Mouse (Mus musculus) right cerebral cortex, postnatal 14 days (tissue): ENCODE data around the gene Isca2.

Experiments used
- DNase-seq: peaks from one replicate; pipeline ENCODE4 v3.0.0; 2022

Gene Isca2

DNA sequence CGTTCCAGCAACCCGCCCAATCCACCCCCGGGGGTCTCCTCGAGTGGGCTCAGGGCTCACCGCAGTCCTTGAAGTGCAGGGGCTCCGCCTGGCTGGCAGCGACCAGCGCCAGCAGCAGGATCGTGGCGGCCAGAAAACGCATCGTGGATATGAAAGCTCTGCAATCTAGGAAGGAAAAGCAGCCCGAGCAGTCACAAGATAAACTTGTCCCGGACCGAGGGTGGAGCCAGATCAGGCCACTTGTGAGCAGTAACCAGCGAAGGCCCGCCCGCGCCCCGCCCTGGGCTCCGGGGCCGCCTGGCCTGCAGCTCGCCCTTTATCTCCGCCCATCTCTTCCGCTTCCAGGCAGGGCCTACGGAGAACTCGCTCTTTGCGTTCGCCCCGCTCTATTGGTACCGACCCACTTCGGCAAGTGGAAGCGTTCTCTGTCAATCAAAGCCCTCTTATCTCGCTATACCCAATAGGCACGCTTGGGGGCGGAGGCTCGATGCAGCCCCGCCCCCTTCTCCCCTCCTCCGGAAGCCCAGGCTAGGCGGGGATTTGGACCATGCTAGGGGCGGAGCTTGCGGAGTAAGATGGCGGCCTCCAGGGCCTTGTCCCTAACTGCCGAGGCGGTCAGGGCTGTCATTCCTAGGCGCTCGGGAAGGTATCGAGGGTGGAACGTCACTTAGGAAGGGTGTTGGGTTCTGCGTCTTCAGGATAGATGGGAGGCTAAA is at the start of gene Isca2, which contains the start of gene Npc2:
Isca2 (plus strand) TSS at position 526 of the 716 bp plus-strand sequence.
Npc2 (minus strand) TSS at position 427 of the 716 bp plus-strand sequence.
- peak; percentile 92 for DNase-seq

DNA sequence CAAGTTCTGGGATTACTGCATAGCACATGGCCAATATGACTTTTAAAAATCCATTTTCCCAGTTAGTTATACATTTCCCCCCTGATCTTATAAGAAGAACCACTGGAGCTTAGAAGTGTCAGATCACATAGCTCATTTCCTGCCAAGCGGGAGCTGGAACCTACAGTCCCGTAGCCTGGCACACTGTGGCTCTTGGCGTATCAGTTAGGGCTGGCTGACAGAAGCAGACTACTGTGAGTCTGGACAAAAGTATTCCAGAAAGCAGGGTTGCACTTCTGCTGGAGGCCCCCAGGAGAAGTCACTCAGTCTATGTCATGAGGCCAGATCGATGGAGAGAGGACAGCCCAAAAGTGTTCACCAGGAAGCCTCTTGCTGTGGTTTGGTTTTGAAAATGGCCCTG is 46.7 kb upstream of the Isca2 start:
- DNase-seq = no peak

DNA sequence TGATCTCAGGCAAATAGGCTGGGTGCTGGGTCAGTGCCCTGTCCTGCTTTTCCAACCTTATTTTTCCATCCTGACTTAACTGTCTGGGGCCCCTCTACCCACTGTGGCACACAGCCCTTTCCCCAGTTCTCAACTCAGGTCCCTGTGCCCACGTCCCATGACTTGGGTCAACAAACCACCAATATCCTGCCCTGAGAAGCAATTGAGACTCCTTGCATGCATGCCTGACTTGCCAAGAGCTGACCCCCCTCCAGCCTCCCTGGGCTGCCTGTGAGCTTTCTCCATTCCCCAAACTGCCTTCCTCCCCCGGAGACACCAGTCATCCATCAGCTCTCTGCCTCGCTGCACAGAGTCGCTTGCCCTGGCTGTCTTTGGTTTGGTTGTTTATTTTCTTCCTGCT is 46.1 kb upstream of the Isca2 start:
- no peak for DNase-seq

DNA sequence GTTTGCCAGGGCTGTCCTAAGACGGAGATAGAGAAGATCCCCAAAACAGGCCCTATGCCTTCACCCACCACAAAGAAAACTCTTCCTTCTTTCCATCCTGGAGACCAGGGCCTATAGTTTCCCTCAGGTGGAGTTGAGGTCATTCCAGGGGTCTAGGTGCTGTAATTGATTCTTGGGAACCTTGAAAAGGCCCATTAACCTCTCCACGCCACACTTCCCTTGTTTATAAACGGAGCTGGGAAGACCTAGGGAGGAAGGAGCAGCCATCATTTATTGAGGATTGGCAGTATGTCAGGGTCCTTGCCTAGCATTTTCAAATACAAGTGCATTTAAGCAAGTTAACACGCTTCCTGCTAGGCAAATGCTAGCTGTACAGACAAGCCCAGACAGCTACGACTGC is 45.6 kb upstream of the Isca2 start:
- DNase-seq = no peak

DNA sequence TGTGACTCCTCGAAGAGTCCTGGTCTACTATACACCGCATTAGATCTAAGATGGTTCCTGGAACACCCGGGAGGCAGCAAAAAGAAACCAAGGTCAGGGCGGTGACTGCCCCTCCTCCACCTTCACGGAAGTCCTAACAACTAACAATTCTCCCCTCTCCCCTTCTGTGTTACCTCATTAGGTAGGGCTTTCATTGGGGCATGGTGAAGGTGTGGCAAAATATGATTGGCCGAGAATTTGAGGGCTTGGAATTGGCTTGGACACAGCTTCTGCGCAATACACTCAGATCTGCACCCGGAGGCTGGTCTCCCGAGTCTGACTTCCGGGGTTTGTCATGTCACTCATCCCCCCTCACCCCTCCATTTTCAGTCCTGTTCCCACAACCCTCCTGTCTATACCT is 44.6 kb upstream of the Isca2 start:
- DNase-seq = no peak

DNA sequence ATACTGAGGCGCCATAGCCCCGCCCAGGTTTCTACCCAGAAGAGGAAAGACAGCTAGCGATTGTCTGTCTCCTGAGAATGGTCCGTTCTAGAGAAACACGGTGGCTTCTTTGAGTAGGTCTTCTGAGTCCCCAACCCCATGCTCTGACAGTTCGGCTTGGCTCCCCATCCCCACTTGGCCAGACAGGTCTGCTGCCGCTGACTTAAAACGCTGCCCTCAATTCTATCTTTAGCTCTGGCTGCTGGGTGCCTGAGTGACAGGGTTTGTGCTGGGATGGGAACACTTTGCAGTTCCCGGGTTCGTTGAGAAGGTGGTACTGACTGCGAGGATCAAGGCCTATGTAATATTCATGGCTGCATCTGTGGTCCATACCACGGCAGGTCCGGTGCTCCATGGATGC is 39.7 kb upstream of the Isca2 start:
- no peak for DNase-seq

DNA sequence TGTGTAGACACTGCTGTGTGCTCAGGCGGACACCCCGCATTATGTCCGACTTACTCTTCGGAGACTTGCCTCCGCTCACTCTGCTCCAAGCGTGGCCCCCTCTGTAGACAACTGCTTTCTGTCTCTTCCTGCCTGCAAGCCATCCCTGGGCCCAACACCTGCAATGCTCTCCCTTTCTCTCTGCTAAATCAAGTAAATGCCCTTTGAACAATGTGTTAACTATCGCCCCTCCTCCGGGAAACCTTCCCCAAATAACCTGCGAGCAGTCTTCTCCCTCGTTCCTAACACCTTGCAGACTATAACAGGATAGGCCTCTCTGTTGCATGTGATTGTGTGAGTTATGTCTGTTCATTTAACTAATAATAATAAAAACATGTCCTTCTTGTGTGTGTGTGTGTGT is 29.6 kb upstream of the Isca2 start:
- no peak for DNase-seq

DNA sequence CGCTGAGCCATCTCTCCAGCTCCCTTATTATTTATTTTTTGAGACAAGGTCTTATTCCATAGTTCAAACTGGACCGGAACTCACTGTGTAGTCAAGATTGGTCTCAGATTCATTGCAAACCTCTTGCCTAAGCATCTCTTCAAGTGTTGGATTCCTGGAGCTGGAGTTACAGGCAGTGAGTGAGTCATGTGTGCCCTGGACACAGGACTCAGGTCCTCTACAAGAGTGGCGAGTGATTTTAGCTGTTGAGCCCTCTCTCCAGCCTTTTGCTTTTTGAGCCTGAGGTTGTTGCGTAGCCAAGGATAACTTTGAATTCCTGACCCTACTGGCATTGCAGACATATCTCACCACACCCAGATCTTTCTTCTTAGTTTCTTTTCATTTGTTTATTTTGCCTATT is 27.4 kb upstream of the Isca2 start:
- no peak for DNase-seq

DNA sequence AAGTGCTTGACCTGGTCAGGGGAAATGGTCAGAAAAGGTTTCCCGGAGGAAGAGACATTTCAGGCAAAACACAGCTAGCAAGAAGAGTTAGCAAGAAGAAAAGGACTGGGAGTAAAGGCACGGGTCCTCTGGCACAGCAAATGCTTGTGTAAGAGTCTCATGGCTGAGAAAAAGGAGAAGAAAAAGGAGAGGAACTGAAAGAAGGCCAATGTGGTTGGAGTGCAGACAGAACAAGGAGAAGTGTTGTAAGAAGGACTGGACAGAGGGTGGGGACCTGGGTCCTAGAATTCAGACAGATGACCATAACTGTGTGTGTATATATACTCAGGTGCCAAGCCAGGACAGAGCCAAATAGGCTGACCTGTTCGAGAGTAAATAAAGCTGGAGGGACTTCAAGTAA is 24.9 kb upstream of the Isca2 start:
- no peak for DNase-seq

DNA sequence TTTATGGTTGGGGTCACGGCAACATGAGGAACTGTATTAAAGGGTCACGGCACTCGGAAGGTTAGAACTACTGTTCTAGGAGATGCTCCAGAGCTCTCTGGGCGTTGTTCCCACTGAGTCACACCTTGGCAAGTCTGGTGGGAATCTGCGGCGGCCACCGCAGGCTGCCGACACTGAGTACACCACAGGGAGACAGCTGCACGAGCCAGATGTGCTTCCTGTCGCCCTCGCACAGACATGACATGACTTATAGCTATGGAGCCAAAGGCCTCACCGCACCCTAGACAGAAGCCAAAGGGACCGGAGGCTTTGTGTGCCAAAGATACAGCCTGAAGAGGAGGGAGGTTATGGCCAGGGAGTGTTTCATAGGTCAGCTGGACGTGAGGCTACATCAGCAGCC is 22.4 kb upstream of the Isca2 start:
- no peak for DNase-seq

DNA sequence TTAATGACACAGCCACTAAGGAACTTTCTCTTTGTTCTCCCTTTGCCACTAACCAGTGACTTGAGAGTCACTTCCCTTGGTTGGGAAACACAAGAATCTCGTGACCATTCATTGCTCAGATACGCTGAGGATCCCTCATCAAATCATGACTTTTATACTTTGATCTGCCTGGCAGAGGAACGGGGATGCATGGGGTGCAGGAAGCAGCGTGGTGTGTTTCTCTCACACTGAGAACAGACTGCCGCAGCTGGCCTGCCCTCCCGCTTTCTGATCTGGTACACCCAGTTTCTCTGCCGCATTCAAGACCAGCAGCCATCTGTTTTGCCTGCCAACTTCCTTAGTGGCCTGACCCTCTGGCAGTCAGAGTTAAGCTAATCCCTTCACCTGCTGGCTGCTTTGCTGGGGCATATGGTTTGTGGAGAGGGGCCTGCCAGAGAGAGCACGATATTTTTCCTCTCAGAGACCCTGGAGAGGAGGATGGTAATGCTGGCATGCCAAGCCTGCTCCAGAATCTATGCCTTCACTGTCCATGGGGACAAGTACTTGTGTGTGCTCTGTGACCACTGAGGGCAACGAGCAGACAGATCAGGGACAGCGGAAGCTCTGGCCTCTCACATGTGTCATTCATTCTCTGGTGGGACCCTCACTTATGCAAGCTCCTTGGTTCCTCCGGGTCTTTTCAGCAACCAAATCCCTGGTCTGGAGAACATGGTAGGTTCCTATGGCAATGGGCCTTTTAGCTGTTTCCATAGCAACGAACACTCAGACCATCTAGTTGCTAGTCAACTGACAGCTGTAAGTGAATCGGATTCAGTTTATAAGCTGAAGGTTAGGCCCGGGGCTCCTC is 20.7 kb upstream of the Isca2 start:
- DNase-seq = peak; percentile 29

DNA sequence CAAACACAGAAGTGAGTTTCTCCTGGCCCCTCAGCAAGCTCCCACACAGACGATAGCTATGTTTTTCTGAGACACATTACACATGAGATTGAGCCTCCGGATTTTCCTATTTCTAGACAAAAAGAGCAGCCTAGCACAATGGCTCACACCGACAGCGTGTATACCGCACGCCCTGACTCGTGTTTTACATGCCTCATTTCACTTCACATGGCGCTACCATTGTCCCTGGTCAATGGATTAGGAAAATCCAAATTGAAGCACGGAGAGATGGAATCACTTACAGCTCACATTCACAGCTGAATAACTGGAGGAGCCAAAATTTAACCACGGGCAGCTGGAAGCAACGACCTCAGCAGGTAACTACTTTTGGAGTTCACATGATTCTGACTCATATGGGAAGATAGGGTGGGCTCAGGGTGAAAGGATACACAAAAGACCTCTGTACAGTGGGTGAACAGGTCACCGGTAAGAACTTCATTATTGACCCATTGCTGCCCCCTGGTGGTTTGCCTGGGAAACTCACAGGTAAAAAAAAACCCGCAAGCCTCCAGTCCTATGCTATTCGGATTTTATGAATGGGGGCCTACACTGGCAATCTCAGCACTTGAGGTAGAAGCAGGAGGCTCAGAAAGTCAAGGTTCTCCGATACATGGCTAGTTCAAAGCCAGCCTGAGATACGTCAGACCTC is 17.9 kb upstream of the Isca2 start:
- DNase-seq = peak; percentile 56

DNA sequence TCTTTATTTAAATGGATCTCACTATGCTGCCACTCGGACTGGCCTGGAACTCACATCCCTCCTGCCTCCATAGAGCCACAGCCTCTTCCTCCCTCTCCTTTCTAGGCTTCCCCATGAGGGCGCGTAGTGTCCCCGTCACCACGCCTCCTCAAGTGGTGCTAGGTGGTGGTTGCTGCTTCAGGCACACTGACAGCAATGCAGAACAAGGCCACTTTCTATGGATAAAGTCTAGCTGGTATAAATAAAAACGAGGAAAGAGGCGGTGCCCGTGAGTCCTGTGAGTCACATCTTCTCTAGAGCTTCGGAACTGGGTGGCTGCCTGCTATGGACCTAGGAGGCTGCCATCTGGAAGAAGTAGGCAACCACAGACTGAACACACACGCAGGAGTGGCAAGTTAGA is 17.0 kb upstream of the Isca2 start:
- DNase-seq = peak; percentile 31

DNA sequence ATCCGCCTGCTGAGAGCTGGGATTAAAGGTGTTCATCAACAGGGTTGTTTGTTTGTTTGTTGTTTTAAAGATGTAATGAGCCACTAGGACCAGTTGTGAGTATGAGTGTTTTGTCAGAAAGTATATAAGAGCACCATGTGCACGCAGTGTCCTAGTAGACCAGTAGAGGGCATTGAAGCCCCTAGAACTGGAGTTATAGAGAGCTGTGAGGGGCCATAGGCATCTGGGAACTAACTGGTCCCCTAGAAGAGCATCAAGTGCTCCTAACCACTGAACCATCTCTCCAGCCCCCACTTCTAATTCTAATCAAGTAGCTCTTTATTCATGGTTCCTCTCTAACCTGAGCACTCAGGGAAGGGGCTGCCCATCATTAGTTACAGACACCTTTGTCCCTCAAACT is 14.0 kb upstream of the Isca2 start:
- no peak for DNase-seq

DNA sequence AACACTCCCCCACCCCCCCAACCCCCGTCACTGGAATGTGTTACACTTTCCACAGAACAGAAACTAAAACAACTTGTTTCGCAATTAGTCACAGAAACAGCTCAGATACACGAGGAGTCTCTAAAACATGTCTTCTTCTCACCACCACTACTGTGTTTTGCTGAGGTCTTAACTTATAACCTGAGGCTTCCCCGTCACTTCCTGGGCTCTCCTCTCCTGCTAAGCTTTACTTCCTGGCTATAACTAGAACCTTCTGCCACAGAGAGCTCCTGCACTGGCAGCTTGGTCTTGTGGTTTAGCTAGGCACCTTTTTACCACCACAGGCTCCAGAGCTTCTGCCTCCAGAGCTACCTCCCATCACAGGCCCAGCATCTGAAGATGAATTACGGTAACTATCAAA is 10.5 kb upstream of the Isca2 start:
- no peak for DNase-seq

DNA sequence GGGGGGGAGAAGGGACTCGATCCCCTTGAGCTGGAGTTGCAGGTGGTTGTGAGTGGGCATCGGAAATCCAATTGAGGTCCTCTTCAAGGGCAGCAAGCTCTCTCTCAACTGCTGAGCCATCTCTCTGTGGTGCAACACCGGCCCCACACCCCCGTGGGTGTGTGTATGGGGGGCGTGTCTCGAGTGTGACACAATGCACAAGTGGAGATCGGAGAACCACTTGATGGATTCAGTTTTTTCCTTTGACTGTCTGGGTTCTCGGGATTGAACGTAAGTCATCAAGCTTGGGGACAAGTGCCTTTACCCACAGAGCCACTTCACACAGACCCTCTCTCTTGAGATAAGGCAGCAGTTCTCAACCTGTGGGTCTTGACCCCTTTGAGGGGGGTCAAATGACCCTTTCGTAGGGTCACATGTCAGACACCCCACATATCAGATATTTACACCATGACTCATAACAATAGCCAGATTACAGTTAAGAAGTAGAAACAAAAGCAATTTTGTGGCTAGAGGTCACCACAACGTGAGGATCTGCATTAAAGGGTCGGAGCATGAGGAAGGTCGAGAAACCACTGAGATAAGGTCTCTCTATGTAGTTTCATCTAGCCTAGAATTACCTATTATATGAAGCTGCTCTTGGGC is 9.4 kb upstream of the Isca2 start:
- no peak for DNase-seq

DNA sequence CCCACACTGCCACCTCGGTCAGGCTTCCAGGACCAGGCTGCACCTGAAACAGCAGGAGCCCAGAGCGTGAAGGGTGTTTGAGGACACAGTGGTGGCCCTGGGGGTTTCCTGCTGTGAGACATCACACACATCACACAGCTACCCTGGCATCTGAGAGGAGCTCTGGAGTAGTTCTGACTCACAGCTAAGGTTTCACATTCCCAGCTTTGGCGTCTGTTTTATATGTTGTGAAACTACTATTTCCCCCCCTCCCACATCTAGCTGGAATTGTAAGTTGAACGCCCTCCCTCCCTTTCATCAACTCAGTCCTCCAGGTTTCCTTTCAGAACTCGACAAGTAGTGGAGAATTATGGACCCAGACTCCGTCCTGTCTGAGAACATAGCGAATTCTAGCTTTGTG is 8.3 kb upstream of the Isca2 start:
- DNase-seq = no peak

DNA sequence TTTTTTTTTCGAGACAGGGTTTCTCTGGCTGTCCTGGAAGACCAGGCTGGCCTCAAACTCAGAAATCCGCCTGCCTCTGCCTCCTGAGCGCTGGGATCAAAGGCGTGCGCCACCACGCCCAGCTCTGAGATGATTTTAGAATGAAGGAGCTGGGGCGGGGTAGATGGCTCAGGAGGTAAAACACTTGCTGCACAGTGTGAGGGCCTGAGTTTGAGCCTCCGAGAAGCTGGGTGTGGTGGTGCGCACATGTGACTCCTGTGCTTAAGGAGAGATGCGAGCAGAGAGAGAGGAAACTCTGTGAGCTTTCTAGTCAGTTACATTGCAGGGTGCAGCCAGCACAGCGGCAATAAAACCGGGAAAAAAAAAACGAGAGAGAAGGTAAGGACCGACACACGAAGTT is 7.5 kb upstream of the Isca2 start:
- no peak for DNase-seq

DNA sequence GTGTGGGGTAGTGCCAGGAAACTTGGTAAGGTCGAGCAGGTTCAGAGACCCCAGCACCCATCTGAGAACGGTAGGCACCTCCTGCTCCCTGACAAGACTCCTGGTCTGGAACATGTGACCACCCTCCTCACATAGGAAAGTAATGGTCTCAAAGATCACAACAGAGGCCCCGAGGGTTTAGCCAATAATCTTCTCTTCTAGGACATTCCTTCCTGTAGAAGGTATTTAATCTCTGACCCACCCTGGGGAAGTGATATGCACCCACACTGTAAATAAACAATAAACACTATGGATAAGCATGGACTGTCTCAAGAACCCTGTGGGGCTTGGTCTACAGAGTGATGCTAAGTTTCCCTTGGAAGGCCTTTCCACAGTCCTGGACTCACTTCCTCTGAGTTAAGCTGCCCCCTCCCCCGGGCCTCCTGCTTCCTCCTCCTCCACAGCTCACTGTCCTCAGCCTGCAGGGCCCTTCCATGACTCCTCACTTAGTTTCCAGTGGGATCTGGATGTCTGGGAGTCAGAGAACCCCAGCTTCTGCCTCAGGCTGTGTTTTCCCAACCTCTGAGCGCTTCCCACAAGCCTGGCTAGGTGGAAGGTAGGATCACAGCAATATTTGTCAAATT is 6.8 kb upstream of the Isca2 start:
- DNase-seq = no peak

DNA sequence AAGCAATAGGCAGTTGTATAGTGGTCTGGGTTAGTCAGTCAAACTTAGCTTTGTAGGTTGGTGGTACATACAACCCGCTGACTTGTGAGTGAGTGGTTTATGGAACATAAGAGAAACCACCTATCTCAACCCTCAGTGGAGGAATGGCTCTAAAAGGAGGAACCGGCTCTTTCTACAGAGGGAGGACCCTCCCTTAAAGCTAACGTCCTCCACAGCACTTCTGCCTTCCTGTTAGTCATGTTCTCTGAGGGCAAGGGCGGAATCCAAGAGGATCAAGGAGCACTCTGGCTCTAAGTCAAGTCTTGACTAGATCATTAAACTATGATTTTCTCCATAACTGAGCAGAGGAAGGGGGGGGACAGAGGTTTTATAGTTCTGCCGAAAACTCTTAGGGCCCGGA is 5.5 kb upstream of the Isca2 start:
- no peak for DNase-seq

DNA sequence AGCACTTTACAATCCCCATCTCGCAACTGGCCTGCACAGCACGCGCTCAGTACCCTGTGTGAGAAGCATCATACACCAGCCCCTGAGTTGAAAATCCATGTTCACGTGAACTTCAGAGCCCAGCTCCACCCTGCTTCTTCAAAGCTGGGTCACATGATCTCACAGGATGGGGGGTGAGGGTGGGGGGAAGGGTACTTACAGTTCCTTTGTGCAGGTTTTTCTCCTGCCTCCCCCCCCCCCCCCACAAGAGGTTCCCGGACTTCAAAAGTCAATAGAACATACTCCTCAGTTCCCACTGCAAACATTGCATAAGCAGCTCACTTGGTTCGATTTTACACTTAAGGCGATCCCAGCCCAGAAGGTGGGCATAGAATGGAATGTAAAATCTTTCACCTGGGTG is 3.4 kb upstream of the Isca2 start:
- DNase-seq = no peak

DNA sequence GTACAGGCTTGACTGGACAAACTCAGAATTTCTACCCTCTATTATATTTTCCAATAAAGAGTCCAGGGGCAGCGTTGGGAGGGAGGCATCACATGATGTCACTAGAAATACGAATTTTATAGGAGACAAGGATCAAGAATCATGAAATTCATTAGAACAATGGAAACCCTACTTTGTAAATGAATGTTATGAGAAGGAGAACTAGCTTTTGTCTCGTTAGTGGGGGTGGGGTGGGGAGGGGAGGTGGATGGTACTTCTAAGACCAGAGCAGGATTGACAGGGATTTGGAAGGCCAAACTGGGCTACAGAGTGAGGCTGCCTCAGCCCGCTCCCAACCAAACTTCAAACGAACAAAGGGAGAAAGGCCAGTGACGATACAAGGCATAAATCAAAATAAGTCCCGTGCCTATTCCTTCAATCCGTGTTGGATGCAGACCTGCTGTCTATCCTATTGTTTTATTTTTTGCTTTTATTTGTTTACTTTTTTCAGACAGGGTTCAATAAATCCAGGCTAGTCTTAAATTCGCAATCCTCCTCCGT is 1.0 kb upstream of the Isca2 start:
- no peak for DNase-seq

DNA sequence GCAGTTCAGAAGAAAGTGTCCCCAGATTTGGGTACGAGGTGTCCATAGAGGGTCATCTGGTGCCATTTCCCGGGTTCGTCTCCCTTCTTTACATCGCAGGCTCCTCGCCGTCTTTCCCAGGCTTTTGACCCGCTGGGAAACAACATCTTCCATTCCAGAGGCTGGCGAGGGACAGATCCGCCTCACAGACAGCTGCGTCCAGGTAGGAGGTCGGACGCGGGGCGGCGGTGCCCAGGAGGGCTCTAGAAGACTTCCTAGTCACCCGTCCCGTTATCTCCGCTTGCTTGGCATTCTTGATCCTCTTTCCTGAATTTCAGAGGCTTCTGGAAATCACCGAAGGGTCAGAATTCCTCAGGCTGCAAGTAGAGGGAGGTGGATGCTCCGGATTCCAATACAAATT is 425 bp downstream of the Isca2 start:
- DNase-seq = no peak
